Mouse (Mus musculus) Patski (cell line): ENCODE measurements around the gene Arhgap30. TPM values are rescaled to one million over a fixed set of nuclear protein-coding genes. Genes with fewer than 3 reads are reported as not detected.

ENCODE experiments used
- ATAC-seq: fragments of 100-300 bp; one replicate; pipeline ENCODE4 v1.8.0; 2021
- CTCF ChIA-PET: fragments of 350-600 bp; sonication (Branson Sonifier 250); formaldehyde crosslinking; loops from one replicate; lab custom pipeline; 2022; ENCODE audit warnings: inconsistent platforms; lab: Charles Lee
- POLR2A ChIA-PET: fragments of 350-600 bp; sonication (Branson Sonifier 250); formaldehyde crosslinking; loops from one replicate; lab custom pipeline; 2022; ENCODE audit warnings: antibody characterized with exemption, inconsistent platforms; lab: Charles Lee
- DNase-seq: peaks from one replicate; pipeline ENCODE4 v3.0.0-alpha.2; 2011; ENCODE audit warnings: low read depth, low spot score
- H3K27me3 ChIP-seq: fragments of 371-371 bp; one replicate; pipeline ENCODE4 v1.5.1; 2021
- CTCF ChIP-seq: fragments of 100-300 bp; IDR thresholded peaks from one replicate; pipeline ENCODE4 v1.5.1; 2021
- in situ Hi-C: fragments of 300-500 bp; cut with MboI; formaldehyde crosslinking; loops from 3 replicates; pipeline ENCODE4 v1.11.1; 2018; ENCODE audit warnings: low pct_unique_long_range_greater_than_20kb, mixed read lengths
- polyA plus RNA-seq: library from polyadenylated mRNA; unstranded; gene quantifications from one replicate; pipeline ENCODE4 v1.2.3, GENCODE M21; 2021

Gene Arhgap30
- polyA plus RNA-seq, 1 experiment from 2014 or later: not detected

GRCm38 (mm10) chr1:171355812-171356340 is 32.9 kb upstream of the Arhgap30 start:
- ChIA-PET POLR2A (interaction anchor here (0.6 kb wide), 1 partner anchor 1538 kb away, joined by 3 read pairs; no protein-coding TSS in a partner anchor), CTCF (interaction anchor here (0.7 to 6.0 kb wide), 6 partner anchors 11 to 225 kb away, joined by 3 to 37 read pairs (median 3); partner anchors contain the start of gene Nit1)
- peak; percentile 64 for TF ChIP-seq CTCF
- no peaks in the 10 kb centered on the region for H3K27me3 ChIP-seq
- DNase-seq (no peak), ATAC-seq (no peak)
- in situ Hi-C loops: loop anchor here (5.0 to 10.0 kb wide), 2 partner anchors 34 to 241 kb away; partner anchors contain the start of gene Cfap126

GRCm38 (mm10) chr1:171356814-171357213 is 31.9 kb upstream of the Arhgap30 start:
- ATAC-seq (no peak), DNase-seq (no peak)
- ChIA-PET CTCF (interaction anchor here (0.8 to 6.0 kb wide), 8 partner anchors 12 to 226 kb away, joined by 3 to 37 read pairs (median 4); partner anchors contain the start of genes Dedd and Nit1), POLR2A (no interaction called here)
- no peak for TF ChIP-seq CTCF
- H3K27me3 ChIP-seq: no peaks in the 10 kb centered on the region
- in situ Hi-C loops: loop anchor here (5.0 to 10.0 kb wide), 2 partner anchors 35 to 242 kb away; partner anchors contain the start of gene Cfap126

- in situ Hi-C loops: loop anchor here (5.0 to 10.0 kb wide), 2 partner anchors 36 to 244 kb away; partner anchors contain the start of gene Cfap126
- peak; percentile 82 for TF ChIP-seq CTCF
- CTCF ChIA-PET: interaction anchor here (0.8 to 6.0 kb wide), 22 partner anchors 10 to 121 kb away, joined by 3 to 37 read pairs (median 4); partner anchors contain the start of genes Arhgap30, B4galt3, Dedd and Nit1
- H3K27me3 ChIP-seq: no peaks in the 10 kb centered on the region
- DNase-seq (no peak), ATAC-seq (no peak)
- POLR2A ChIA-PET: interaction anchor here (0.7 to 1.2 kb wide), 2 partner anchors 9 to 37 kb away, joined by 3 to 6 read pairs; no protein-coding TSS in a partner anchor
Observed at GRCm38 (mm10) chr1:171358421-171358820, 30.3 kb upstream of the Arhgap30 start.

GRCm38 (mm10) chr1:171360253-171360652 is 28.5 kb upstream of the Arhgap30 start:
- DNase-seq (no peak), ATAC-seq (no peak)
- in situ Hi-C loops: loop anchor here (5.0 kb wide), 1 partner anchor 117 kb away; no protein-coding TSS in a partner anchor
- POLR2A ChIA-PET: no interaction called here
- CTCF ChIA-PET: interaction anchor here (1.0 to 6.0 kb wide), 6 partner anchors 11 to 141 kb away, joined by 3 to 37 read pairs (median 3); no protein-coding TSS in a partner anchor
- TF ChIP-seq CTCF: no peak
- H3K27me3 ChIP-seq: no peaks in the 10 kb centered on the region

DNA sequence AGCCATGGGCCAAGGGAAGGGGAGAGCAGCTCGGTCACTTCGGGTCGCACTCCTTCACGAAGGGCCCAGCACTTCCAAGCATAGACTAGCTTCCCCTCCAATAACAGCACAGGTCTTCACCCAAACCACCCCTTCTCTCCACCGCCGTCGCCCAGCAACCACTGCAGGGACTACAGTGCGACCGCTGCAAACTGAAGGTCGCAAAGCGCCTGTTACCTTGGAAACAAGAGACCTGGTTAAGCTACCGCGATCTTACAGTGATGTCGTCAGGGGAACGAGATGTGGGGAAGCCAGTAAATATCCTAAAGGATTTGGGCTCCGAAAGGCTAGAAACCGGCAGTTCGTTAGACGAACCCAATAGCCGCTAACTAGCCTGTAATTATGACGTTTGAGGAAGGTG is 28.1 kb upstream of the Arhgap30 start, which contains the start of gene Klhdc9:
Klhdc9 (minus strand) TSS at position 143 of the 400 bp plus-strand sequence.
- POLR2A ChIA-PET: no interaction called here
- CTCF ChIA-PET: interaction anchor here (1.0 to 3.9 kb wide), 4 partner anchors 12 to 118 kb away, joined by 3 to 25 read pairs (median 3); no protein-coding TSS in a partner anchor
- H3K27me3 ChIP-seq: no peaks in the 10 kb centered on the region
- no peak for TF ChIP-seq CTCF
- in situ Hi-C loops: loop anchor here (5.0 kb wide), 1 partner anchor 117 kb away; no protein-coding TSS in a partner anchor
- DNase-seq: no peak
- no peak for ATAC-seq

GRCm38 (mm10) chr1:171361106-171362103 is 27.3 kb upstream of the Arhgap30 start:
- in situ Hi-C loops: loop anchor here (5.0 kb wide), 1 partner anchor 116 kb away; no protein-coding TSS in a partner anchor
- POLR2A ChIA-PET: interaction anchor here (0.6 kb wide), 1 partner anchor 227 kb away, joined by 3 read pairs; no protein-coding TSS in a partner anchor

GRCm38 (mm10) chr1:171365934-171366333 is 22.8 kb upstream of the Arhgap30 start:
- H3K27me3 ChIP-seq: no peaks in the 10 kb centered on the region
- ChIA-PET CTCF (interaction anchor here (0.9 to 1.8 kb wide), 4 partner anchors 14 to 136 kb away, joined by 4 to 6 read pairs (median 4); no protein-coding TSS in a partner anchor), POLR2A (no interaction called here)
- DNase-seq (no peak), ATAC-seq (no peak)
- no peak for TF ChIP-seq CTCF
- in situ Hi-C loops: no loop called here

More at GRCm38 (mm10) chr1:171361106-171362103, 27.3 kb upstream of the Arhgap30 start:
- CTCF ChIA-PET: interaction anchor here (0.5 to 2.9 kb wide), 6 partner anchors 13 to 236 kb away, joined by 3 to 11 read pairs (median 3); no protein-coding TSS in a partner anchor
- TF ChIP-seq CTCF: peak; percentile 93
- no peaks in the 10 kb centered on the region for H3K27me3 ChIP-seq
- DNase-seq (no peak), ATAC-seq (peak; percentile 80)

GRCm38 (mm10) chr1:171369845-171370556 is 18.8 kb upstream of the Arhgap30 start, which contains the start of gene Nectin4:
Gene Nectin4 (plus strand): TSS chr1:171370099.
- TF ChIP-seq CTCF: no peak
- DNase-seq (no peak), ATAC-seq (no peak)
- CTCF ChIA-PET: interaction anchor here (1.4 to 1.8 kb wide), 3 partner anchors 10 to 109 kb away, joined by 3 read pairs; no protein-coding TSS in a partner anchor
- in situ Hi-C loops: no loop called here
- POLR2A ChIA-PET: no interaction called here
- no peaks in the 10 kb centered on the region for H3K27me3 ChIP-seq

DNA sequence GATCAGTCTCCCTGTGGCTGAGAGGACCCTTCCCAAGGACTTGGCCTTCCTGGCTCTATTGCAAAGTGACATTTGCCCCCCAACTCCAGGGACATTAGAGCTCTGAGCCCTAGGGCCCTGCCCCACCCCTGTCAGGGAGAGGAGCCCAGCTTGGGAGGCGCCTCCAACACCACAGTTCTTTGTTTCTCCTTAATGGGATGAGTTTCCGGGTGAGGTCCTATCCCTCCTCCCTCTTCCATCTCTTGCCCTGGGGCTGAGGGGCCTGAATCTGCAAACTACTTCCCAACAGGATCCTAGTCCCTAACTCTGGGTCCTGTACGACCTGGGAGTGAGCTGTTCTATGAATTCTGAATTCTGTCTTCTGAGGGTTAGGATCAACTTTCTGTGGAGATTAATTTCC is 15.9 kb upstream of the Arhgap30 start:
- ChIA-PET CTCF (interaction anchor here (0.5 to 0.6 kb wide), 2 partner anchors 106 to 107 kb away, joined by 3 to 4 read pairs; no protein-coding TSS in a partner anchor), POLR2A (interaction anchor here (1.0 kb wide), 1 partner anchor 25 kb away, joined by 3 read pairs; no protein-coding TSS in a partner anchor)
- TF ChIP-seq CTCF: no peak
- H3K27me3 ChIP-seq: no peaks in the 10 kb centered on the region
- ATAC-seq (no peak), DNase-seq (no peak)
- in situ Hi-C loops: no loop called here
